Mouse (Mus musculus) neutrophil, adult 5-6 weeks (primary cell): ENCODE results near the gene Dcun1d2. TPM values are rescaled to one million over a fixed set of nuclear protein-coding genes. Genes with fewer than 3 reads are reported as not detected.

Experiments used
- ATAC-seq: fragments of 151-379, 151-347 bp; 2 replicates; pipeline ENCODE4 v1.8.0; 2017; ENCODE audit warnings: mild to moderate bottlenecking, moderate TSS enrichment; ENCODE audit not compliant: insufficient number of reproducible peaks, poor library complexity, low FRiP score, severe bottlenecking; ENCODE audit errors: extremely low read depth
- total RNA-seq: library from RNA; stranded (forward); fragments of 200-1000 nt; gene quantifications from 2 replicates; pipeline ENCODE4 v1.2.3, GENCODE M21; 2017

The Dcun1d2 gene
- 14.9 and 15.6 TPM in 2 replicates for total RNA-seq

DNA sequence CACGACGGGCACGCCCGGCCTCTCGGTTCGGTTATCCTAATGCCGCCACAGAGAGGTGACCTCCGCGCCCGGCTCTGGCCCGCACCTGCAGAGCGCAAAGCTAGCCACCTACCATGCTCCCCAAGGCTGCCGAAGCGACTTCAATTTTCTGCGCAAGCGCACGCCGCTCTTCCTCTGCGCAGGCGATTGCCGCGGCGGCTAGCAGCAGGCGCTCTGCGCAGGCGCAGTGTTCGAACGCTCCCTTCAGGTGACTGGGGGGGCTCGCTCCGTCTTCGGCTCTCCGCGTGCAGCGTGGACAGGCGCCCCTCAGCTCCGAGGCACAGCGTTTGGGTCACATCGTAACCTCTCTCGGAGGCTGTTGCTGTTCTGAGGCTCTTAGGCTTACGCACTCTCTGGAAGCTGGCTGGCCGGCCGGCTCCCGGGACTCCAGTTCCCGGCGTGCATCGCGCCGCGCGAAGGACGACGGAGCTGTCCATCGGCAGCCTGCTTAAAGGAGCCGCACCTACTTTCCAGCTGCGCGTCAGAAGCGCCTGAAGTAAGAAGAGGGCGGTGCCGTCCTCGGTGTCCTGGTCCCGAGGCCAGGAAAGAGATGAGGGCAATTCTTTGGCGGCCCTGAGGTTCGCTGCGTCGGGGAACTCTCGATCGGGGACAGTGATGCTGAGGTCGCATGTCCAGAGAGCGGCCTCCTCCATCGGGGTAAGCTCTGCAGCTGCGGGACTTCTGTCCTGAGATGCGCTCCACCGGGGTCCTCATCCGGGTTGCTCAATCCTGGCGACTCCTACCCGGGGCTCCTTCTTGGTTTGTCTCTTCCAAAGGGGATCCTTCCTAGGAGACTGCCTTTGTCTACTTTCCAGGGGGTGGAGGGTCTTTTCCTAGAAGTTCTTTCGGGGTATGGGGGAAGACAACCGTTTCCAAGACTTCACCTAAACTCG is at the start of gene Dcun1d2, which contains the start of gene Tmco3:
Gene Dcun1d2 (minus strand): TSS at position 440 of the 932 bp plus-strand sequence.
Gene Tmco3 (plus strand): TSS at position 499 of the 932 bp plus-strand sequence.
- ATAC-seq, result peak; percentile 74

DNA sequence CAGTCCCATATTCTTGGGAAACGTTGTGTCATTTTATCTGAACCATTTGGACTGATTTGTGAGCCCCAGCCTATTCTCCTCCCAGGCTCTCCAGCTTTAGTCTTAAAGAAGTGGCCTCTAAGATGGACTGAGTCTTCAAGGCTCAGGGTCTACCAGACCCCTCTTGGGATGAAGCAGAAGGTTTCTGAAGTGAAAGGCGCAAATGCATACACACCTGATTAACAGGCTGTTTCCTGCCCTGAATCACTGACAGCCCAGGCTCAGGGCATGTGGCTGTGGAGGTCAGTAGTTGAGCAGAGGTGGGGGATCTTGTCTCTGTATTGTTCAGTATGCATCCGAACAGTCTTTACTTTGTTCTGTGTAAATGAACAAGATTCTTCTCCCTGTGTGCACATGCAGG is 49.7 kb upstream of the Dcun1d2 start:
- no peak for ATAC-seq

DNA sequence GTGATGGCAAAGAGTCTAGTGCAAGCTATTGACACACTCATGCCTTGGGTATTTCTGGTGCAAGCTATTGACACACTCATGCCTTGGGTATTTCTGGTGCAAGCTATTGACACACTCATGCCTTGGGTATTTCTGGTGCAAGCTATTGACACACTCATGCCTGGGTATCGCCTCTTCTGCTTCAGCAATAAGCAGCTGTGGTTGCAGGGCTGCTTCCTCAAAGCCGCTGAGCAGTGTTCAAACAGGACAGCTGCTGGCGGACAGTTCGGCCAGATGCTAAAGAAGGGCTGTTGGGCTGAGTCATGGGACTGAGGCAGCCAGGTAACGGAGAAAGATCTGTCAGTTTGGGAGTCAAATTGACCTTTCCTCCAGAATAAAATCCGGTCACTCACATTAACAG is 49.3 kb upstream of the Dcun1d2 start:
- ATAC-seq, result peak; percentile 62

DNA sequence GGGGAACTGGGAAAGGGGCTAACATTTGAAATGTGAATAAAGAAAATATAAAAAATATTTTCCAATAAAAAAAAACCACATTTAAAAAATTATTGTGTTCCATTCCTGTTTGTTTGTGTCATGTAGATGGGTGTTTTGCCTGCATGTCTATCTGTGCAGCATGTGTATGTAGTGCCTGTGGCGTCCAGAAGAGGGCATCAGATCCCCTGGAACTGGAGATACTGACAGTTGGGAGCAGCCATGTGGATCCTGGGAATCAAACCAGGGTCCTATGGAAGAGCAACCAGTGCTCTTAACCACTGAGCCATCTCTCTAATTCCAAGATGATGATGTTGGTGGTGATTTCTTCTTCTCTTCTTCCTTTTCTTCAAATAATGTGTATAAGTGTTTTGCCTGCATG is 46.7 kb upstream of the Dcun1d2 start:
- no peak for ATAC-seq

DNA sequence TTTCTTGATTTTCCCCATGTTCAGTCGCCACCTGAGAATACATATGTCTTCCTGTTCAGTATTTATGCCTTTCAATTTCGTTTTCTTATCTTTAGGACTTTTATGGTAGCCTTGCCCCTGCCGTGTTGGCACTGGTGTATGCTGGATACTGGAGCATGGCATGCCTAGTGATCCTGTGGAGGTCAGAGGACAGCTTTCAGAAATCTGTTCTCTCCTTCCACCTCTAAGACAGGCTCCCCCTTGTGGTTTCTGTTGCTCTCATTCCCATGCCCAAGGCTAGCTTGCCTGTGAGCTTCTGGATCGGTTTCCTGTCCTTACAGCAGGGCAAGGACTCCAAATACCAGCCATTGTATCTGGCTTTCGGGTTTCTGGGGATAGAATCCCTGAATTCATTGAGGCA is 38.7 kb upstream of the Dcun1d2 start:
- no peak for ATAC-seq

DNA sequence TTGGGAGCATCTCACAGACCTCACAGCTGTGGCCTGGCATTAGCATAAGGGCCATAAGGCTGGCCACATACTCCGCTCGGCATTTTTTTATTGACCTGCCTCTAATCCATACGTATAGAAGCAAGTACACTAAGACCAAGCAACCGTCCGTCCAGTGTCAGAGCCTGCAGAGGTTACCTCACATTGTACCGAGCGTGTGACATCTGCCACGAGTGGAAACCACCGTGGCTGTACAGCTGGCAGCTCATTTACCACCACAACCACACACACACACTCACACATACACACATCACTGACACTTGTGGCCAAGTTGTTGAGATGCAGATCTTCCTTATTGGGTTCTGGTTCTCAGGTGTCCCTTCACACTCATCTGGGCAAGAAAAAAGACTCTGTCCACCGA is 28.7 kb upstream of the Dcun1d2 start:
- ATAC-seq, result no peak

DNA sequence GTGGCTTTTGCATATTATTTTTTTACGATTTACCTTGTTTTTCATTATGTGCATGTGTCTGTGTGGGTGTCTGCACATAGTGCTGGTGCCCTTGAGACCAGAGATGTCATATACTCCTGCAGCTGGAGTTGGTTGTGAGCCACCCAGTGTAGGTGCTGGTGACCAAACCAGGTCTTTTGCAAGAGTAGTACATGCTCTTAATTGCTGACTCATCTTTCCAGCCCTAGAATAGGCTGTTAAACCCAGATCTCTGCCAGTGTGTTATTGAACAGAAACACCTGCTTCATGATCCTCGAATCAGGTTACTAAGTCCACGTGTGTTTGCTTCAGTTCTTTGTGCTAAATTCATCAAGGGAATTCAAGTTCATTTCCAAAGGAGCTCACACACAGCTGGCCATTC is 27.0 kb upstream of the Dcun1d2 start:
- no peak for ATAC-seq

DNA sequence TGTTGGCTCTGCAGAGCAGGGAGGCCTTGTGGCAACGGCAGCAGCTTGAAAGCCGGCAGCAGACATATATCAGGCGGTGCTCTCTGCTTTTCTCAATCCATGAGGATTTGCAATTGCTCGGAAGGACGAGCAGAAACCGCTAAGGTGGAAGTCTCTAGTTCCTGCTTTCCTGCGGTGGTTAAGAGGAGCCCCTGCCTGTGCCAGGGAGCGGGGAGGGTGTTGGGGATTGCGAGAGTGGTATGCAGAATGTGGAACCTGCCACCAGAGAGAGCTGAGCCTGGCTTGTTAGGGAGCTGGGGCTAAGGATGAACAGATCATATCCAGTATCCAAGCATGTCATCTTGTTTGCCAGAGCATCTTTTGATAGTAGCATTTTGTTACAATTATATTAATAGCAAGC is 19.0 kb upstream of the Dcun1d2 start:
- ATAC-seq, result peak; percentile 22

DNA sequence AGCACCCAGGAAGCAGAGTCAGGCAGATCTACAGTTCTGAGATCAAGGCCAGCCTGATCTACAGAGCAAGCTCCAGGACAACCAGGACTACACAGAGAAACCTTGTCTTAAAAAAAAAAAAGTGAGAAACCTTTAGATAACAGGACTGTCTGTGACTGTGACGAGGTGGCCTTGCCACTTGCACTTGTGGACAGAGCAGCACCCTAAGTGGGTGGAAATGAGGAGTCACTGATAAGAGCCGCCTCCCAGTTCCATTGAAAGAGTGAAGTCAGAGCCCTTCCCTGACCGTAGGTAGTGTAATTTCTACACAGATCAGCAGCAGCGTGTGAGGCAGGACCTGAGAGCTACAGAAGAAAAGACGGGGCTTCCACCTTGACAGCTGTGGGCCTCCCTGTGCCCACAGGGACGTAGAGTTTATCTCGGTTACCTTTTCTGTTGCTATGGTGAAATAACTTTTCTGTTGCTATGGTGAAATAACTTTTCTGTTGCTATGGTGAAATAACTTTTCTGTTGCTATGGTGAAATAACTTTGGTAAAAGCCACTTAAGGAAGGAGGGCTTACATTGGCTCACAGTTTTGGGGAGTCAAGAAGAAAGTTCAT is 18.5 kb upstream of the Dcun1d2 start:
- ATAC-seq, result peak; percentile 84

DNA sequence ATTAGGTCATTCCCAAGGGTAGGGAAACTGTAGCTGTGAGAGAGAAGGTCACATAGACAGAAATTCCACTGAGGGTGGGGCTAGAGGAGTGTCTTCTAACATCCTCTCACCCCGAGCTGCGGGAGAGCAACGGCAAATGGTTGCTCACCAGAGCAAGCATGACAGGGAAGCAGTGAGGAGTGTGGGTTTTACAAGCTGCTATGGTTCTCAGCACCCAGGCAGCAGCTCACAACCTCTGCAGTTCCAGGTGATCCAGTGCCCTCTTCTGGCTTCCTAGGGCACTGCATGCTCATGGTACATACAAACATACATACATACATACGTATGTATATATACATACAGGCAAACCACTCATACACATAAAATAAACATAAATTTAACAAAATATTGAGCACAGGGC is 18.0 kb upstream of the Dcun1d2 start:
- ATAC-seq, result no peak

DNA sequence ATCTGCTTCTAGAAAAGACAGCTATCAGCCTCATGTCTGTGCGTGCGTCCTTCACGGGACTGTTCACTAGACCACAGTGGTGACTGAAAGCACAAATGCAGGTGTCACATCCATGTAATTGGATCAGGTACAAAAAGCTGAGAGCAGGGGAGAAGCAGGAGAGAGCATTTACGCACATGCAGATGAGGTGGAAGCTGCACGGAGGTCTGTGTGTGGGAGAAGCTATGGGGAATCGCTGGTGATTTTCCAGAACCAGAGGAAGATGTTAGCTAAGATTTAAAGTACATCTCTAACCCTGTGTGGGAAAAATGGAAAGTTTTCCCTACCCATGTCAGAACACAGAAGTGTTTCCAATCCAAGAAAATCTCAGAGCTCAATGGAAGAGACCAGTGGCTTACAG is 17.5 kb upstream of the Dcun1d2 start:
- no peak for ATAC-seq

DNA sequence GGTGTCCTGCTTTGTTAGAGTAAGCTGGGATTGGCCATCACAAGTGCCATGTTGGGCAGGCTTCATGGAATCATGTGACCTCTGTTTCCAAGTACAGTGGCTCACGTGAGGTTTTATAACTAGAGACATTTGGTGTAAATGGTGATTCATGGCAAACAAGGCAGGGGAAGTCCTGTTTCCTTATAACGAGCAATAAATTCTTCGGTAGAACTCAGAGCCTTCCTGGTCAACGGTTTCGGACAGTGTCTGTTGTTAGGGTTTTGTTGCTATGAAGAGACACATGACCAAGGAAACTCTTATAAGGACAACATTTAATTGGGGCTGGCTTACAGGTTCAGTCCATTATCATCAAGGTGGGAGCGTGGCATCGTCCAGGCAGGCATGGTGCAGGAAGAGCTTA is 13.1 kb upstream of the Dcun1d2 start:
- ATAC-seq, result no peak

DNA sequence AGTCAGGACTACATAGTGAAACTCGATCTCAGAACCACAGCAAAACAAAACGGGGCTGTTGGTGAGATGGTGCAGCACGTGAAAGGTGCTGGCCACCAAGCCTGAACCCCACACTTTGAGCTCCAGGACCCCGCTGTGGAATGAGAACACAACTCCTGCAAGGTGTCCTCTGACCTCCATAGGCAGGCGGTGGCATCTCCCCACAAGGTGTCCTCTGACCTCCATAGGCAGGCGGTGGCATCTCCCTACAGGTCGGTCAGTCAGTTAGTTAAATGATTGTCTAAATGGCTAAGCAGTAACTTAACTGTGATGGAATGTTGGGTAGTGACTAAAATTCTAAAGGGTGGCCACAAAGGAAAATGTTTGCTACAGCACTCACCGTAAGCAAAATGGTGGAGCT is 11.6 kb upstream of the Dcun1d2 start:
- no peak for ATAC-seq

DNA sequence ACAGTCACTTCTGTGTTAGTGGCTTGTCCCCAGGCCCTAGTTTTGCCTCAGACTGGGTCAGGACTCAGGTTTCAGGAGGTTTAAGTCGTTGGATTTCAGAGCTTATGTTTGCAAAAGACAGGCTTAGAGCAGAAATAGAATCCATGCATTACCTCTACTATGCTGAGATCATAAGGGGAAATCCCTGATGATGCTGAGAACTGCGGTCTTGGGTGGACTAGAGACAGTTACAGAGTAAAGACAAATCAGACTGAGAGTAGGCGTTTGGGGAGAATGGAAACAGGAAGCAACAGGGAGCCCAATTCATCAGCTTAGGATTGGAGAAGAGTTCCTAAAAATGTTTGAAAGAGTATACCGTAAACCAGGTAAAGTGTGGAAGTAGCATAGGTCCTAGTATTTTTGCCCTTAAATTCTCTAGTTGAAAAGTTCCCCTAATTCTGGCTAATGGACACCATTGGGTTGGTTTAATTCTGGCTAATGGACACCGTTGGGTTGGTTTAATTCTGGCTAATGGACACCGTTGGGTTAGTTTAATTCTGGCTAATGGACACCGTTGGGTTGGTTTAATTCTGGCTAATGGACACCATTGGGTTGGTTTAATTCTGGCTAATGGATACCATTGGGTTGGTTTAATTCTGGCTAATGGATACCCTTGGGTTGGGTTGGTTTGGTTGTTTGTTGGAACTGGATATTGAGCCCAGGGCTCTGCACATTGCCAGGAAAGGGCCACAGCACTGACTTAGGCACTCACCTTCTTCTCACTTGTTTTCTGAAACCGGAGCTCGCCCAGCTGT is 5.9 kb upstream of the Dcun1d2 start:
- ATAC-seq, result no peak

DNA sequence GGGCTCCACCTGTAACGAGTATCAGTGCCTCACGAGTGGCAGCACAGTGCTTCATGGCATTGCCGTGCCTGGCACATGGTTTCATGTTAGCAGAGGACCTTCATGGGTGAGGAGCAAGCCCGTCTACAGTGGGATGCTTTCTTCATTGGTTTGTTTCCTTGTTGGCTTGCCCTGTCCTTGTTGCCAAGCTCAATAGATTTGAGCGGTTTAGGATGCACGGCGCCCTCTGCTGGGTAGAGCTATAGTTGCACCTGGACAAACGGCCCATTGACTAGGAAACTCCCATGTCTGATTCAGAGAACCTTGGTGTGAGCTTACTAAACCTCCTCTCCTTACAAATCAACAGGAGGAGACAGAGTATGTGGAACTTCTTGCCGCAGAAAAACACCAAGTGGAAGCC is 4.4 kb upstream of the Dcun1d2 start:
- peak; percentile 59 for ATAC-seq

DNA sequence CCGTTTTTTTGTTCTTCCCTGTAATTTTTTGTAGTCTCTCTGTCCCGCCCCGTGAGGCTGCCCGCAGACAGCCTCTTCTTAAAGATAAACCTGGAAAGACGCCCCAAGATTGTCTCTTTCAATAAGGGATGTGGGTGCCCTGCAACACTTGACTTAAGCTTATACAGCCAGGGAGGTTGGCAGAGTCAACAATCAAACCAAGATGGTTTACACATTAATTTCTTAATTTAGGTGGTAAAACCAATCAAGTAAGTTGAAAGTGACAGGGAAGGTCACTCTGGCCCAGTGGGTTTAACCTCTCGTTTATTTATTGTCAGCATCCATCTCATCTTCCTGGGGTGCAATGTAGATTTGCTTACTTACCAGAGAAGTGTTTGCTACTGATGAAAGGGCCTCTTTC is 715 bp upstream of the Dcun1d2 start:
- ATAC-seq, result no peak

DNA sequence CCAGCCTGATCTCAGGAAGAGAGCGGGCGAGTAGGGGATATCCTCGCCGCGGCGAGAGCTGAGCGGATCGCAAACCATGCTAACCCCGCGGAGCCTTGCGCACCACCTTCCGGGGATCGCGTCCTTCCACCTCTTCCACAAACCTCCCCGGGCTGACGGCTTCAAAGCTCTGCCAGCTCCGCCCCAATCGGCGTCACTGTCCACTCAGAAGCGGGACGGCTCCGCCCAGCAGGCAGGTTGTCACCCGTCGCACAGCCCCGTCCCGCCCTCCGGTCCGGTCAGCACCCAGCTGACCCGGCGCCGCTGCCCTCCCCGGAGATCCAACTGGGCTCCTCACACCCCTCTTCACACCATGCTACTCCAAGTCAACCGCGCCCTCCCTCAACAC is 633 bp downstream of the Dcun1d2 start:
- ATAC-seq, result peak; percentile 81

DNA sequence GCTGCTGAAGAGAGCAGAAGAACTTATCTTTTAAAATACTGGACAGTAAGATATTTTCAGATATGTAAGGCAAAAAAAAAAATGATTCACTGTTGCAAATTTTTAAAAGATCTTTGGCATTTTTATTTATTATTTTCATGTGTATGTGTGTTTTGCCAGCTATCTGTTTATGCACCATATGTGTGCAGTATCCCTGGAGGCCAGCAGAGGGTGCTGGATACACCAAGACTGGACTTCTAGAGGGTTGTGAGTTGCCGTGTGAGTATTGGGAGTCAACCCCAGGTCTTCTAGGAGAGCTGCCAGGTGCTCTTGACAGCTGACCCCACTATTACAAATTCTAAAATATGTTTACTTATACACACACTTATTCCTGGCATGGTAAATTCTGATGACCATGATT is 4.7 kb downstream of the Dcun1d2 start:
- no peak for ATAC-seq

DNA sequence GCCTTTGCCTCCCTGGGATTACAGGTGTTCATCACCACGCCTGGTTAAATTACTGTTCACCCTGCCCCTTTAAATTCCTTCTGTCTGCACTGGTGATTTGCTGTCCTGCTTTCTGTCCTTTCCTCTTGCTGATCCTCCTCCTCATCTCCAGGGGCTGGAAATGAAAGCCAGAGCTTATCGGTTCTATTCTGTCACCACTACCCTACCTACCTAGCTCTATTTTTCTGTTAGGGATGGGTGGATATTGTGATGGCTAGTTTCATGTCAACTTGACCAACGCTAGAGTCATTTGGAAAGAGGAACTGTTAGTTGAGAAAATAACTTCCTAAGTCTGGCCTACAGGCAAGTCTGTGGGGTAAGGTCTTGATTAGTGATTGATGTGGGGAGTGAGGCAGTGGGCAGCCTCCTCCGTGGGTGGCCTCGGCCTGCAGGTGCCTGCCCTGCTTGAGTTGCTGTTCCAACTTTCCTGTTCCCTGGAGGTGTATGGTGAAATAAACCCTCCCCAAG is 10.9 kb downstream of the Dcun1d2 start:
- no peak for ATAC-seq
